Mouse (Mus musculus) left cerebral cortex, adult 8-10 months (tissue): ENCODE results near the gene Mapk1. TPM values are rescaled to one million over a fixed set of nuclear protein-coding genes. Genes with fewer than 3 reads are reported as not detected.

Experiments
- DNase-seq, 2 experiments: peaks; one replicate each; pipeline ENCODE4 v3.0.0; 2022; ENCODE audit warnings: low spot score in 2 of 2
- total RNA-seq, 4 experiments: library from RNA; stranded (reverse); gene quantifications; 2 replicates each; pipeline ENCODE4 v1.2.4; 2022

The Mapk1 gene
- total RNA-seq, 4 experiments from 2014 or later = 414 to 472 (median 438) TPM

GRCm38 (mm10) chr16:17085636-17086035 is 102.5 kb downstream of the Mapk1 start:
- DNase-seq = no peak

- no peak for DNase-seq
Observed at GRCm38 (mm10) chr16:17086241-17086640, 103.1 kb downstream of the Mapk1 start.

- no peak for DNase-seq
Observed at GRCm38 (mm10) chr16:17086669-17087193, 103.5 kb downstream of the Mapk1 start.

GRCm38 (mm10) chr16:17088346-17088745 is 105.2 kb downstream of the Mapk1 start:
- DNase-seq = no peak

GRCm38 (mm10) chr16:17096938-17097337 is 113.8 kb downstream of the Mapk1 start:
- DNase-seq = no peak

Other genes starting within 250 kb of the Mapk1 start
- gene Spag6l, start 153.9 kb upstream of the Mapk1 start, total RNA-seq = 10 to 100 TPM in 1 of 4 experiments, 1 to 10 TPM in 3; 7.2 to 10.4 (median 8.7) TPM
- gene Igll1, start 119.4 kb upstream of the Mapk1 start, total RNA-seq = not detected
- 10 to 100 TPM; 53.5 to 69.9 (median 67.2) TPM for gene Top3b, start 112.6 kb upstream of the Mapk1 start, total RNA-seq
- not detected for gene Vpreb1, start 112.5 kb upstream of the Mapk1 start, total RNA-seq
- gene Ppm1f, start 86.9 kb upstream of the Mapk1 start, total RNA-seq = 10 to 100 TPM; 43.4 to 54.8 (median 49.7) TPM
- 10 to 100 TPM; 25.1 to 29.2 (median 27.1) TPM for gene Ypel1, start 86.3 kb downstream of the Mapk1 start, total RNA-seq
- gene Ppil2, start 127.9 kb downstream of the Mapk1 start, total RNA-seq = 10 to 100 TPM; 70.7 to 86.3 (median 81.6) TPM
- 1 to 10 TPM; 1.8 to 2.7 (median 2.4) TPM for gene 2610318N02Rik, start 141.8 kb downstream of the Mapk1 start, total RNA-seq
- 10 to 100 TPM; 11.3 to 23.7 (median 17.9) TPM for gene Sdf2l1, start 149.0 kb downstream of the Mapk1 start, total RNA-seq
- gene Ydjc, start 161.2 kb downstream of the Mapk1 start, total RNA-seq = 10 to 100 TPM; 21.9 to 27.3 (median 24.6) TPM
- gene Ccdc116, start 163.8 kb downstream of the Mapk1 start, total RNA-seq = 1 to 10 TPM; 1.8 to 7.6 (median 2.9) TPM
- gene Ube2l3, start 219.3 kb downstream of the Mapk1 start, total RNA-seq = 100 to 1,000 TPM; 125 to 149 (median 144) TPM
- 1 to 10 TPM; 2.3 to 3.0 (median 2.7) TPM for gene Rimbp3, start 225.2 kb downstream of the Mapk1 start, total RNA-seq